Mouse (Mus musculus): ENCODE data around the gene Plxna3. TPM values are rescaled to one million over a fixed set of nuclear protein-coding genes. Genes with fewer than 3 reads are reported as not detected.
A peak's percentile ranks its signal among the peaks of the same experiment; 100 is the strongest.

Gene Plxna3
- total and polyA plus RNA-seq, 3 experiments, result 2.0 to 5.0 (median 4.9) TPM

DNA sequence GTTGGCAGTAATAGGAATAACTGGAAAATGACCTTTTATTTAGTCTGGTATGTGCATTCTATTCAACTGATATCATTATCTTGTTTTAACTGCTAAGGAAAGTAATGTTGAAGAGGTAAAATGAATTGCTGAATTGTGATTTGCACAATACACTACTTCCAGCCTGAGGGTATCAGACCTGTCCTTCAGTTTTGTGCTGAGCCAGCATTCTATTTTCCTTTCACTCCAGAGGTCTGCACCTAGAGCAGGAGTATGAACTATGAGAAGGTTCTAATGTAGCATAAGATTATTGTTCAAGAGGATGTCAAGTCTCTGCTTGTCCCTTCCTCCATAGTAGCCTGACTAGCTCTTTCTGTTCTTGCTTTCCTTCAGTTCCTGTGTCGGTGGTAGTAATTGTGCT is 30.5 kb upstream of the Plxna3 start:
- Histone ChIP-seq H3K9ac (ENCODE audit: insufficient read depth, low read depth) (no peak overlapping the region), H3K79me2 (replicated peaks; ENCODE audit: control insufficient read depth, extremely low read depth, insufficient read depth, poor library complexity, severe bottlenecking) (no peaks in the 10 kb centered on the region; the same call in 1 of the 2 replicates), H3K4me1 (ENCODE audit: control insufficient read depth in 1 of 2, insufficient read depth in 2 of 2) (peaks cover 0 to 27% of the 10 kb centered on the region in 2 experiments; a peak in 2 of 4 replicates), H3K4me3 (replicated peaks in 1 of 3; ENCODE audit: low read depth in 2 of 3, low read length in 2 of 3, poor library complexity in 1 of 3) (no peak overlapping the region), H3K27ac (ENCODE audit: insufficient read depth, low read depth) (no peak overlapping the region), H3K27me3 (replicated peaks) (no peaks in the 10 kb centered on the region), H3K4me2 (ENCODE audit: insufficient read depth, low read depth, poor library complexity, severe bottlenecking) (no peak overlapping the region; the same call in 1 of the 2 replicates), H3K9me3 (replicated peaks; ENCODE audit: low read length) (no peaks in the 10 kb centered on the region), H3K36me3 (replicated peaks in 1 of 2; ENCODE audit: control insufficient read depth in 1 of 2, insufficient read depth in 1 of 2, low read length in 1 of 2) (peaks cover 36 to 42% of the 10 kb centered on the region in 2 experiments)
- TF ChIP-seq MEF2A (IDR thresholded peaks at IDR 0.05; ENCODE audit: borderline replicate concordance, low read depth, low read length) (no peak), MAFK (IDR thresholded peaks at IDR 0.05; ENCODE audit: insufficient replicate concordance, low read length) (peak; percentile 61; the same call in 1 of the 2 replicates), JUND (conservative IDR thresholded peaks at IDR 0.05; ENCODE audit: low read depth, low read length) (no peak)
- DNase-seq (ENCODE audit: extremely low read depth), result no peak
- dilution Hi-C loops (cut with MboI; ENCODE audit: extremely low pct_ligation_motif_present, extremely low pct_unique_long_range_greater_than_20kb, low sequenced_read_pairs) (no loop called here), in situ Hi-C loops (cut with MboI; ENCODE audit: low pct_ligation_motif_present, low pct_unique_long_range_greater_than_20kb, low sequenced_read_pairs) (no loop called here)

DNA sequence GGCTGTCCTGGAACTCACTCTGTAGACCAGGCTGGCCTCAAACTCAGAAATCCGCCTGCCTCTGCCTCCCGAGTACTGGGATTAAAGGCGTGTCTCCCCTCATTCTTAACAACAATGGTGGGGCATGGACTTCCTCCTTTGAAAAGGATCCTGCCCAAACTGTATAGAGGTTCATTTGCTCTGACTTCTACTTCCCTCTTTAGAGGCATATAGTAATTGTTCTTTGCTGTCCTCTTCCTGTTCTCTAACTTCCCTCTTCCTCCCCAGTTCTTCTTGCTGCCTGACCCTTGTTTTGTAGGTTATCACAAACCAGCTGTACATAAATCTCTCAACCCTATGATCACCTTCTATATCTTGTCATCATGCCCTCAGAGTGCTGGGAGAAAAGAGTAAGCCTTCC is 29.1 kb upstream of the Plxna3 start:
- Histone ChIP-seq H3K79me2 (replicated peaks; ENCODE audit: control insufficient read depth, extremely low read depth, insufficient read depth, poor library complexity, severe bottlenecking) (no peaks in the 10 kb centered on the region; the same call in 1 of the 2 replicates), H3K27ac (ENCODE audit: insufficient read depth, low read depth) (no peak overlapping the region), H3K36me3 (replicated peaks in 1 of 2; ENCODE audit: control insufficient read depth in 1 of 2, insufficient read depth in 1 of 2, low read length in 1 of 2) (peaks cover 42 to 53% of the 10 kb centered on the region in 2 experiments), H3K9me3 (replicated peaks; ENCODE audit: low read length) (no peaks in the 10 kb centered on the region), H3K4me1 (ENCODE audit: control insufficient read depth in 1 of 2, insufficient read depth in 2 of 2) (peaks cover 0 to 40% of the 10 kb centered on the region in 2 experiments; a peak in 2 of 4 replicates), H3K9ac (ENCODE audit: insufficient read depth, low read depth) (no peak overlapping the region), H3K27me3 (replicated peaks) (no peaks in the 10 kb centered on the region), H3K4me3 (replicated peaks in 1 of 3; ENCODE audit: low read depth in 2 of 3, low read length in 2 of 3, poor library complexity in 1 of 3) (no peak overlapping the region), H3K4me2 (ENCODE audit: insufficient read depth, low read depth, poor library complexity, severe bottlenecking) (no peak overlapping the region)
- no peak for DNase-seq (ENCODE audit: extremely low read depth)
- TF ChIP-seq USF2 (conservative IDR thresholded peaks at IDR 0.05; ENCODE audit: low read depth, low read length) (no peak), ZMIZ1 (IDR thresholded peaks at IDR 0.05; ENCODE audit: low read depth, low read length) (no peak), CTCF (conservative IDR thresholded peaks at IDR 0.05 in 1 of 2, IDR thresholded peaks at IDR 0.05 in 1 of 2; ENCODE audit: low read depth in 2 of 2, low read length in 2 of 2) (no peak), RCOR1 (conservative IDR thresholded peaks at IDR 0.05; ENCODE audit: low read depth, low read length) (no peak)
- in situ Hi-C loops (cut with MboI; ENCODE audit: low pct_ligation_motif_present, low pct_unique_long_range_greater_than_20kb, low sequenced_read_pairs) (no loop called here), dilution Hi-C loops (cut with MboI; ENCODE audit: extremely low pct_ligation_motif_present, extremely low pct_unique_long_range_greater_than_20kb, low sequenced_read_pairs) (no loop called here)

DNA sequence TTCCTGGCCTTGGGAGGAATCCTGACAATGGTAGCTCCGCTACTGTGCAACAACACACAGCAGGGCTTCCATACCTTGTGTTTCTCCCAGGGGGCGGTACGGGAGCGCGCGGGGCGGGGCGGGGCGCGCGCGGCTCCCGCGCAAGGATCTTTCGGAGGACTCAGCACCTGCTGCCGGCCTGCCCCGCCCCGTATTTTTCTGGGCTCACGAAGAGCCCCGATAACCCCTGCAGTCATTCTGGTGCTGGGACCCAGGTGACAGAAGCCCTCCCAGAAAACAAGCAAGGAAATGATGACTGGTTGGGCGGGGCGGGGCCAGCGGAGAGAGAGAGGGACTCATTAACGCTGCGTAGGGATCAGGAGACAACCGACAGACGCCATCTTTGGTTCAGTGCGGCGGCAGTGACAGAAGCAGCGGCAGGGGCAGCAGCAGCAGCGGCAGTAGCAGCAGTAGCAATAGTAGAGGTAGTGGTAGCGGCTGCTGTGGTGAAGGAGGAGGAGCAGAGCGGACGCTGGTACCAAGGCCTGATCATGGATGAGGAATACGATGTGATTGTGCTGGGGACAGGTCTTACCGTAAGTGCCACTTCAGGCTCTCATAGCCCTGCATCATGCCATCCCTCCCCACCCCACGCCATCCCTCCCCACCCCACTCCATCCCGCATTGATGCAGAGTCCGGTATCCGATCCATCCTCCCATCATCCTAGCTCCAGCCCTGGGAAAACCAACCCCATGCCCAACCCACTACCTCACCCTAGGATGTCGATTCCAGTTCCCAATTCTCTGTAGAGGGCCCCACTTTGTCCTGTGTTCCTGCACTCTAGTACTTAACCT is 23.8 kb upstream of the Plxna3 start, which contains the start of gene Gdi1:
Gene Gdi1, plus strand, starts transcription at position 132 of the 834 bp plus-strand sequence.
- H3K36me3 ChIP-seq (replicated peaks in 1 of 2; ENCODE audit: control insufficient read depth in 1 of 2, insufficient read depth in 1 of 2, low read length in 1 of 2), result peaks cover 71 to 81% of the 10 kb centered on the region in 2 experiments
- H3K9ac ChIP-seq (ENCODE audit: insufficient read depth, low read depth), result peak within 1 kb of the TSS; percentile 75
- H3K4me1 ChIP-seq (ENCODE audit: control insufficient read depth in 1 of 2, insufficient read depth in 2 of 2), result peaks cover 0 to 32% of the 10 kb centered on the region in 2 experiments; a peak in 1 of 4 replicates
- H3K79me2 ChIP-seq (replicated peaks; ENCODE audit: control insufficient read depth, extremely low read depth, insufficient read depth, poor library complexity, severe bottlenecking), result peaks cover 20% of the 10 kb centered on the region
- in situ Hi-C loops (cut with MboI; ENCODE audit: low pct_ligation_motif_present, low pct_unique_long_range_greater_than_20kb, low sequenced_read_pairs), result no loop called here
- H3K4me2 ChIP-seq (ENCODE audit: insufficient read depth, low read depth, poor library complexity, severe bottlenecking), result peak within 1 kb of the TSS; percentile 62
- DNase-seq (ENCODE audit: extremely low read depth), result peak; percentile 61
- H3K27ac ChIP-seq (ENCODE audit: insufficient read depth, low read depth), result peak within 1 kb of the TSS; percentile 62
- H3K9me3 ChIP-seq (replicated peaks; ENCODE audit: low read length), result no peaks in the 10 kb centered on the region
- no peaks in the 10 kb centered on the region for H3K27me3 ChIP-seq (replicated peaks)
- peak within 1 kb of the TSS; percentile 65 to 85 (median 69) for H3K4me3 ChIP-seq (replicated peaks in 1 of 3; ENCODE audit: low read depth in 2 of 3, low read length in 2 of 3, poor library complexity in 1 of 3)
- dilution Hi-C loops (cut with MboI; ENCODE audit: extremely low pct_ligation_motif_present, extremely low pct_unique_long_range_greater_than_20kb, low sequenced_read_pairs), result no loop called here
- TF ChIP-seq CHD1 (IDR thresholded peaks at IDR 0.05; ENCODE audit: low read depth, low read length) (no peak), RAD21 (IDR thresholded peaks at IDR 0.05; ENCODE audit: low read depth, low read length) (no peak), MYC (IDR thresholded peaks at IDR 0.05; ENCODE audit: low read depth, low read length) (no peak), JUND (conservative IDR thresholded peaks at IDR 0.05; ENCODE audit: low read depth, low read length) (no peak), EP300 (IDR thresholded peaks at IDR 0.05; ENCODE audit: low read length) (no peak), NELFE (IDR thresholded peaks at IDR 0.05; ENCODE audit: low read depth, low read length) (peak; percentile 72; the same call in 1 of the 2 replicates), MAFK (IDR thresholded peaks at IDR 0.05; ENCODE audit: insufficient replicate concordance, low read length) (no peak), SMC3 (IDR thresholded peaks at IDR 0.05; ENCODE audit: low read depth, low read length) (no peak; the same call in 1 of the 2 replicates), ZNF384 (IDR thresholded peaks at IDR 0.05; ENCODE audit: low read depth, low read length) (no peak), POLR2A (IDR thresholded peaks at IDR 0.05; ENCODE audit: low read depth, low read length) (peak; percentile 84), ZKSCAN1 (IDR thresholded peaks at IDR 0.05; ENCODE audit: borderline replicate concordance, low read depth, low read length) (no peak), ZC3H11A (IDR thresholded peaks at IDR 0.05; ENCODE audit: low read depth, low read length) (no peak), BHLHE40 (IDR thresholded peaks at IDR 0.05; ENCODE audit: low read depth, low read length) (no peak), MXI1 (IDR thresholded peaks at IDR 0.05; ENCODE audit: low read depth, low read length) (no peak), IRF4 (IDR thresholded peaks at IDR 0.05; ENCODE audit: low read depth, low read length) (no peak), E2F4 (IDR thresholded peaks at IDR 0.05; ENCODE audit: insufficient replicate concordance, low read depth, low read length) (no peak), POLR2AphosphoS2 (IDR thresholded peaks at IDR 0.05; ENCODE audit: low read depth, low read length) (peak; percentile 78; the same call in 1 of the 2 replicates), ETS1 (conservative IDR thresholded peaks at IDR 0.05; ENCODE audit: low read depth, low read length) (no peak), KAT2A (IDR thresholded peaks at IDR 0.05; ENCODE audit: insufficient replicate concordance, low read length) (peak; percentile 87; the same call in 1 of the 2 replicates)
